Mouse (Mus musculus): Measurements from ENCODE around the gene Jph2.

- TF ChIP-seq CTCF (IDR thresholded peaks at IDR 0.05 in 2 of 3, conservative IDR thresholded peaks at IDR 0.05 in 1 of 3; ENCODE audit: control insufficient read depth in 1 of 3, insufficient read depth in 1 of 3, low read depth in 2 of 3, low read length in 3 of 3, poor library complexity in 1 of 3, severe bottlenecking in 1 of 3) (no peak), ETS1 (IDR thresholded peaks at IDR 0.05; ENCODE audit: low read depth, low read length) (no peak), NRF1 (IDR thresholded peaks at IDR 0.05; ENCODE audit: insufficient read depth, low read depth, low read length, poor library complexity, severe bottlenecking) (no peak), MEF2A (IDR thresholded peaks at IDR 0.05; ENCODE audit: extremely low read depth, insufficient replicate concordance, low read depth, low read length, poor library complexity, severe bottlenecking) (no peak), SIN3A (IDR thresholded peaks at IDR 0.05; ENCODE audit: low read length) (no peak), MAFK (IDR thresholded peaks at IDR 0.05; ENCODE audit: borderline replicate concordance, low read depth, low read length) (no peak), HCFC1 (IDR thresholded peaks at IDR 0.05; ENCODE audit: low read depth, low read length) (no peak), ZNF384 (IDR thresholded peaks at IDR 0.05; ENCODE audit: low read depth, low read length) (no peak), KAT2A (conservative IDR thresholded peaks at IDR 0.05; ENCODE audit: low read depth, low read length) (no peak), RCOR1 (IDR thresholded peaks at IDR 0.05; ENCODE audit: low read depth, low read length) (no peak), POLR2A (IDR thresholded peaks at IDR 0.05; ENCODE audit: control insufficient read depth in 1 of 2, insufficient read depth in 1 of 2, low read depth in 1 of 2, low read length in 2 of 2, poor library complexity in 1 of 2) (no peak), SMC3 (IDR thresholded peaks at IDR 0.05; ENCODE audit: low read depth, low read length) (no peak)
These were observed 80.5 kb downstream of the Jph2 start for GRCm38 (mm10) chr2:163317281-163317680.
